Mouse (Mus musculus): Measurements from ENCODE around the gene Ddx23.
A peak's percentile ranks its signal among the peaks of the same experiment; 100 is the strongest.

Ddx23 gene

GRCm38 (mm10) chr15:98631493-98631892 lies 31.2 kb downstream of the Ddx23 start:
- DNase-seq: peak; percentile 72

DNA sequence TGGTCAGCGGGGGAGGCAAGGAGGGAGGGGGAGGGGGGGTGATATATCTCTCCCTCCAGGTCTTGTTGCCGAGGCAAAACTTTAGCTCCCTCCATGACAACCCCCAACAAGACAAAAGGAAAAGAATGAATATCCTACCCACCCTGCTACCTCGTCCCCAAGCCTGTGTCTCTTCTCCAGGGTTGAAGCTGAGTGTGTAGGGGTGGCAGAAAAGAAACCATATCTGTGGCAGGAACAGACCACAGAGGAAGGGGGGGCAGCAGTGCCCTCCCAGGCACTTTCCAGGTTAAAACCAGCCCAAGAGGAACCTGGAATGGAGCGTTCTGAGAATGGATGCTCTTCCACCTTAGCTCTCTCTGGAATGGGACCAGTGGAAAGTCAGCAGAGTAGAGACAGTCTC lies 32.2 kb downstream of the Ddx23 start, which contains the start of gene Cacnb3:
Cacnb3 (plus strand) TSS at position 301 of the 400 bp plus-strand sequence.
- DNase-seq: no peak

- DNase-seq: no peak
Observed at GRCm38 (mm10) chr15:98629464-98629863, 33.2 kb downstream of the Ddx23 start.

DNA sequence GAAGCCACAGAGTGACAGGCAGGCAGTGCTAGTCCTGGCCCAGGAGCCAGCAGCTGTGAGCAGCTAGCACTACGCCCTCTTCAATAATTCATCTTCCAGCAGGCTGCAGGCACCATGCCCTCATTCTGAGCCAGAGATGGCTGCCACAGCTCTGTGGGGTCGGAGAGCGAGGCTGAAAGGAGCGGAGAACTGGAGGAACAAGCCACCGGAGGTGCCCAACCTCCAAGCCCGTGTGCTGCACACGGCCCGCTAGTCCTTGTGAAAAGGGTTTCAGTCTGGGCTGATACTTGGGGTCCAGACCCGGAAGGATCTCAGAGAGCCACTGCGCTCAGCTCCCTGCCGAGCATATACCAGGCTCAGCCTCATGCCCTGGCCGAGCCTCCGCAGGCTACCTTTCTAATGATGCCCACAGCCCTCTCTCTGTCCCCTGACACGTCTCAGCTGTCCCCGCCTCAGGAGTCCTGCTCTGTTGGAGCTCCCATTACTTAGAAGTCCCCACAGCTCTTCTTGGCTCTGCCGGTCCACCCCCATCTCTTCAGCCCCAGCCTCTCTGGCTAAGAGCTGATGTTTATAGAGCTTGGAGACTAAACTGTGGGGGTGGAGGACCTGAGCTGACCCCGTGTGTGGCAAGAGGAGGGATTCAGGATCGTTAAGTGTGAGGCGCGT lies 34.0 kb downstream of the Ddx23 start:
- DNase-seq: no peak

DNA sequence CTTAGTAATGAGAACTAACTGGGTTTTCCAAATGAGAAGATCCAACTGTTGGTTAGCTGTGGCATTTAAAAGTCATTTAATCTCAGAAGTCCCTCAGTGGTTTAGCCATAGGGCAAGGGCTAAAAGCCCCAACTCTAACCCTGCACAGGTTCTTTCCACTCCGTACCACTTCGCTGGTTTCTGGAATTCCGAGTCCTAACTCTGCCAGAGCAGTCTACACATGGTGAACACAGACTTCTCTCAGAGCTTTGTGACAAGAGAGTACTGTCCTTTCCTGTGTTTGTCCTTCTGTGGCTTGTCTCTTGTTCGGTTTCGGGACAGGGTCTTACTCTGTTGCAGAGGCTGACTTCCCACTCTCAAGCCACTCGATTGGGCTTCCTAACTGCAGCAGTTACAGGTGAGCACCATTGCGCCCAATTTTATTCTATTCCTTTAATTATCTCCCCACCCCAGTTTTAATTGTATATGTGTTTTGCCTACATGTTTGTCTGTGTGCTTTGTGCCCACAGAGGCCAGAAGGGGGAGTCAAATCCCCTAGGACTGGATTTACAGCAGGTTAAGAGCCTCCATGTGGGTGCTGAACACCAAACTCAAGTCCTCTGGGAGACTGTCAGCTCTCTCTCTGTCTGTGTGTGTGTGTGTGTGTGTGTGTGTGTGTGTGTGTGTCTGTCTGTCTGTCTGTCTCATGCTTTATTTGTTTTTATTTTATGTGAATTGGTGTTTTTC lies 36.0 kb downstream of the Ddx23 start:
- DNase-seq: no peak

DNA sequence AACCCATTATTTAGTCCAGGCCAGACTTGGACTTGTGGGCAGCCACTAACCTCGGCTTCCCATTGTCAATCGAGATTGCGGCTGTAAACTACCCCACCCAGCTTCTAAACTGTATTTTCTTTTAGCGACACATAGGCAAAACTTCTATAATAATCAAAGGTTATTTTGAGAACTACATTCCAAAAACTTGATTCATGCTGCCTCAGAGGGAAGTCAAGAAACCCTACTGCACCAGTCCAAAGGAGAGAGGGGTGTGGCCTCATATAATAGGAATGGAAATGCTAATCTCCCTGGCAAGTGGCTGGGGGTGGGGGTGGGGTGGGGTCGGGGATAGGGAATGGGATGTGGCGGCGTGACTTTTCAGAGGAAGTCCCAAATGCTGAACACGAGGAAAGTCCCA lies 36.6 kb downstream of the Ddx23 start:
- DNase-seq: no peak

- no peak for DNase-seq
Observed at GRCm38 (mm10) chr15:98623361-98623821, 39.3 kb downstream of the Ddx23 start.

GRCm38 (mm10) chr15:98622721-98623120 lies 40.0 kb downstream of the Ddx23 start:
- DNase-seq: no peak

DNA sequence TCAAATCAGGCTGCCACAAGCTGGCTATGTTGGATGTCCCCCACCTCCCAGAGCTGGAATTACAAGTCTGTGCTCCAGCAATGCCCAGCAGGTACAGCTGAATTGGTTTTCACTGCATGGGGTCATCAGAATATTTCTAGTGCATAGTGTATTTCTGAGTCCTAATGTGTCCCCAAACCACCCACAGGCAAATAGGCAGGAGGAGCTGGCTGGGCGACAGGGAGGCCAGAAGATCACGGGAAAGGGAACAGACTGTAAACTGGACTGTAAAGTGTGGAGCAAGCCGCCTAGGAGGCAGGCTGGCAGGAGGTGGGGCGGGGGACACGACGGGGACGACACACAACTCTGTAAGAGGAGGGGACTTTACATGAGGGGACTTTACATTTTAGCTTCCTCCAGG lies 40.5 kb downstream of the Ddx23 start:
- no peak for DNase-seq

DNA sequence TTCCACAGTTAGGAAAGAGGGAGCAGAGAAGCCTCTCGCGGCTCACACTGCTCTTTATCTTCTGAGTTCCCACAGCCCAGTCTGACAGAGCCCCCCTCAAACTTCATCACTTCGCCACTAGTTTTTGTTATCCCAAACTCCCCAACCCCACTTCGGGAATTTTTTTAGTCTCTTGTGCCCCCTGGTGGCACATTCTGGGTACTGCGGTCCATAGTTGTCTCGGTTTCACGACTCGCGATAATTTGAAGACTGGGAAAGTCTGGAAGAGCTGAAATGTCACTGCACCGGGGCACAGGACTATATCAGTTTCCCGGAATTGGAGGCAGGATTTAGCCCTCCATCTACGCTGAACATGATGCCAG lies 45.5 kb downstream of the Ddx23 start:
- DNase-seq: peak; percentile 77

- DNase-seq: no peak
Observed at GRCm38 (mm10) chr15:98616362-98617175, 46.1 kb downstream of the Ddx23 start.

GRCm38 (mm10) chr15:98615751-98616150 lies 46.9 kb downstream of the Ddx23 start:
- no peak for DNase-seq

- no peak for DNase-seq
Observed at GRCm38 (mm10) chr15:98614971-98615370, 47.7 kb downstream of the Ddx23 start.

DNA sequence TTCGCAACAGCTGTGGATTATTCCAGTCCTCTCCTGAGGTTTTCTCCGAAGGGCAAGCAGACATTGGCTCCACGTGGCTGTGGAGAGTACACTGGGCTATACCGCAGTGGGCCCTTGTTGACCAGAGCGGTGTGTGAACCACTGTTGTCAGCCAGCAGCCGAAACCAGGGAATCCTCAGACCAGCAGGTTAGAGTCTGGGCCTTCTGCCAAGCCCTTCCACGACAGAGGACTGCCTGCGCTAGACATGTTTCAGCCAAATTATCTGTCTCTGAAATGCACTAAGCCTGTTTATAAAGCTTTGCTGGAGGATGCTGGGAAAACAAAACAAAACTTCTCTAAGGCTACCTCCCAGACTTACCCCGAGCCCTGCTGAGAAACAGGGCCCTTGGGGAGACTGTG lies 48.1 kb downstream of the Ddx23 start:
- no peak for DNase-seq

DNA sequence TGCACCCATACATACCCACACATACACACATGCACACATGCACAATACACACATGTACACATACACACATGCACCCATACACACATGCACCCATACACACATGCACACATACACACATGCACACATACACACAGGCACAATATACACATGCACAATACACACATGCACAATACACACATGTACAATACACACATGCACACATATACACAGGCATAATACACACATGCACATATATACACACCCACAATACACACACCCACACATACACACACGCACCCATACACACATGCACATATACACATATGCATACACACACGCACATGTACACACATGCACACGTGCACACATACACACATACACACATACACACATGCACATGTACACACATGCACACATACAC lies 50.5 kb downstream of the Ddx23 start:
- DNase-seq: no peak

GRCm38 (mm10) chr15:98610131-98610633 lies 52.5 kb downstream of the Ddx23 start:
- no peak for DNase-seq

DNA sequence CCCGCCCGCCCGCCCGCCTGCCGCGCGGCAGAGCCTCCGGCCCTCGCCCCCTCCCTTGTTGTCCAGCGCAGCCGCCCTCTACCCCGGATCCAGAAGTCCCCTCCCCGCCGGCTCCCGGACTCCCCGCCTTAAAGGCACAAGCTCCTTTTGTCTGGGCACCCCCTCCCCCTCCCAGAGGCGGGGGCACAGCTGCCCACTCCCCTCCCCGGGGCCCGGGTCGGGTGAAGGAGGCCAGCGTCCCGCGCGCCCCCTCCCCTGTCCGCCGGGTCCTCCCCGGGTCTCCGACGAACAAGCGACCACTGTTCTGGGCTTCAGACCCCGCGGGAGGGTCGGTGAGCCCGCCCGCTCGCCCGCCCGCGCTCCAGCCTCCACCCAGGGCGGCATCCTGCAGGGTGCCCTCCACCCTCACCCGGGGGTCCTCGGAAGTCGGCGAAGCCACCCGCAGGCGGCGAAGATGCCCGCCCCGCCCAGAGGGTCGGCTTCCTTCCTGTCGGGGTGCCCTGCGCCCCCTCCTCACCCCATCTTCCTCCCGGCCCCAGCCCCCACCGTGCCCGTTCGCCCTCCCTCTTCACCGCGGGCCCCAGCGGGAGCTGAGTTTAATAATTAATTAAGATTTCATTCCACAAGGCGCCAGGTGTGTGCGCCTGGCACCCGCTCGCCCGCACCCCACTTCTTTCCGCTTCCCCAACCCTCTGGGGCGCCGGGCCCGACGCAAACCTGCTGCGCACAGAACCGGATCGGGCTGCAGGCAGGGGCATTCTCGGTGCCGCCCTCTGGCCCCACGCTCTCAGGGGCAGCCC lies 53.2 kb downstream of the Ddx23 start, which contains the start of gene Adcy6:
Adcy6 (minus strand) TSS at position 746 of the 800 bp plus-strand sequence.
- DNase-seq: peak; percentile 82

GRCm38 (mm10) chr15:98608784-98609250 lies 53.9 kb downstream of the Ddx23 start:
- no peak for DNase-seq

- no peak for DNase-seq
Observed at GRCm38 (mm10) chr15:98608058-98608783, 54.5 kb downstream of the Ddx23 start.

- peak; percentile 54 for DNase-seq
Observed at GRCm38 (mm10) chr15:98607557-98607956, 55.1 kb downstream of the Ddx23 start.

DNA sequence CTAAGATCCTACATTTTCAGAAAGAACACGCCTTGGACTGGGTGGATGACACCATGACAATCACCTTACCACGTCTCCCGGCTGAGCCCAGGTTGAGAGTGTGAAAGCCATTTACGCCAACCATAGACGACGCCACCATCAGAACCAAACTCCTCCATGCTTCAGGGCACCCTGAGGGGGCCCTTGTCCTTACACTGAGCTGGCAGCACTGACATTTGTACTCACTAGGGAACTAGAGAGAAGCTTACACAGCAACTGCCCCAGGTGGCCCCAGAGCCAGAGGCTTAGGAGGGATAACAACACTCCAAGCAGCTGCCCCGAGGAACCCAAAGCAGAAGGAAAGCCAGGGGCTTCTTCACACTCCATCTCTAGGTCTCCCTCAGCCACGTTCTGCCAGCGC lies 56.0 kb downstream of the Ddx23 start:
- no peak for DNase-seq
